ENCODE assay signal across 8 mouse cellular contexts in genomic region chr13:37827996-37828579, GRCm38 (mm10). TPM values are rescaled to one million over a fixed set of nuclear protein-coding genes. Genes with fewer than 3 reads are reported as not detected.
DNase-seq lines count a peak whose midpoint lies in the region; ATAC-seq and TF ChIP-seq lines count a peak whose summit lies in the region.

No protein-coding gene starts in this region.

- no peak for ATAC-seq in heart, embryonic 12.5 days (ENCODE audit: insufficient number of reproducible peaks, low FRiP score)
- ATAC-seq in forebrain, embryonic 16.5 days: no peak
- no peak for ATAC-seq in frontal cortex, adult (ENCODE audit: low TSS enrichment)

- no peaks in the 10 kb centered on the region for H3K27me3 ChIP-seq in heart, embryonic 12.5 days (replicated peaks)
- H3K27me3 ChIP-seq in CH12.LX (replicated peaks): no peaks in the 10 kb centered on the region
- peaks cover 37% of the 10 kb centered on the region for H3K27me3 ChIP-seq in forebrain, embryonic 16.5 days (replicated peaks; ENCODE audit: control insufficient read depth, insufficient read depth, low read length)

- H3K36me3 ChIP-seq in heart, embryonic 12.5 days: no peaks in the 10 kb centered on the region
- no peaks in the 10 kb centered on the region for H3K36me3 ChIP-seq in CH12.LX (replicated peaks in 1 of 2; ENCODE audit: control insufficient read depth in 1 of 2, insufficient read depth in 1 of 2, low read length in 1 of 2)
- no peaks in the 10 kb centered on the region for H3K36me3 ChIP-seq in forebrain, embryonic 16.5 days (ENCODE audit: control insufficient read depth, insufficient read depth)
- H3K36me3 ChIP-seq in macrophage (ENCODE audit: inconsistent target): no peaks in the 10 kb centered on the region

- H3K9ac ChIP-seq in heart, embryonic 12.5 days: peak overlapping the region; percentile 96
- peak overlapping the region; percentile 82 for H3K9ac ChIP-seq in CH12.LX (ENCODE audit: insufficient read depth, low read depth)
- H3K9ac ChIP-seq in forebrain, embryonic 16.5 days (replicated peaks; ENCODE audit: low read depth, low read length): peak overlapping the region; percentile 54; the same call in 1 of the 2 replicates

- dilution Hi-C loops in CH12.LX (cut with MboI; ENCODE audit: extremely low pct_ligation_motif_present, extremely low pct_unique_long_range_greater_than_20kb, low sequenced_read_pairs): no loop called here

- peaks cover 48% of the 10 kb centered on the region for H3K79me2 ChIP-seq in CH12.LX (replicated peaks; ENCODE audit: control insufficient read depth, extremely low read depth, insufficient read depth, poor library complexity, severe bottlenecking)
- H3K79me2 ChIP-seq in macrophage (ENCODE audit: inconsistent target): peaks cover 84% of the 10 kb centered on the region

- TF ChIP-seq POLR2A in CH12.LX (IDR thresholded peaks at IDR 0.05; ENCODE audit: low read depth, low read length): no peak

- TF ChIP-seq RAD21 in CH12.LX (IDR thresholded peaks at IDR 0.05; ENCODE audit: low read depth, low read length): no peak

- no peak for TF ChIP-seq CTCF in CH12.LX (conservative IDR thresholded peaks at IDR 0.05 in 1 of 2, IDR thresholded peaks at IDR 0.05 in 1 of 2; ENCODE audit: low read depth in 2 of 2, low read length in 2 of 2)

- no peak for TF ChIP-seq EP300 in CH12.LX (IDR thresholded peaks at IDR 0.05; ENCODE audit: low read length)

- H3K27ac ChIP-seq in heart, embryonic 12.5 days (ENCODE audit: poor library complexity, severe bottlenecking): peak overlapping the region; percentile 97
- H3K27ac ChIP-seq in CH12.LX (ENCODE audit: insufficient read depth, low read depth) (no peak overlapping the region), macrophage (peak overlapping the region; percentile 36)
- no peak overlapping the region for H3K27ac ChIP-seq in forebrain, embryonic 16.5 days (ENCODE audit: low read length)

- in situ Hi-C loops in CH12.LX (cut with MboI; ENCODE audit: low pct_ligation_motif_present, low pct_unique_long_range_greater_than_20kb, low sequenced_read_pairs): no loop called here

- no peak for DNase-seq in heart, postnatal 36 days
- no peak for DNase-seq in CH12.LX (ENCODE audit: extremely low read depth)
- no peak for DNase-seq in ovary, postnatal 36 days (ENCODE audit: low spot score)
- no peak for DNase-seq in gastrocnemius, postnatal 14 days

- peak overlapping the region; percentile 99 for H3K4me3 ChIP-seq in heart, embryonic 12.5 days
- H3K4me3 ChIP-seq in CH12.LX (replicated peaks in 1 of 3; ENCODE audit: low read depth in 2 of 3, low read length in 2 of 3, poor library complexity in 1 of 3) (peak overlapping the region; percentile 58 to 93 (median 78)), macrophage (ENCODE audit: inconsistent target) (peak overlapping the region; percentile 34)
- H3K4me3 ChIP-seq in forebrain, embryonic 16.5 days (replicated peaks; ENCODE audit: low read length): peak overlapping the region; percentile 62

- peaks cover 53% of the 10 kb centered on the region for H3K4me1 ChIP-seq in heart, embryonic 12.5 days (replicated peaks)
- H3K4me1 ChIP-seq in CH12.LX (ENCODE audit: control insufficient read depth in 1 of 2, insufficient read depth in 2 of 2): peaks cover 11 to 62% of the 10 kb centered on the region in 2 experiments
- H3K4me1 ChIP-seq in forebrain, embryonic 16.5 days (replicated peaks; ENCODE audit: control insufficient read depth, insufficient read depth, low read length): peaks cover 29% of the 10 kb centered on the region

- no peaks in the 10 kb centered on the region for H3K9me3 ChIP-seq in heart, embryonic 12.5 days (replicated peaks)
- H3K9me3 ChIP-seq in CH12.LX (replicated peaks; ENCODE audit: low read length): no peaks in the 10 kb centered on the region
- no peaks in the 10 kb centered on the region for H3K9me3 ChIP-seq in forebrain, embryonic 16.5 days (ENCODE audit: control insufficient read depth, low read length)

- intact Hi-C loops in heart, postnatal 36 days (cut with DNase I): loop anchor here (2.0 to 5.0 kb wide), 4 partner anchors 29 to 361 kb away; no protein-coding TSS in a partner anchor
- intact Hi-C loops in gastrocnemius, postnatal 14 days (cut with DNase I; ENCODE audit: low total_unique reads): no loop called here

- WGBS in heart, embryonic 12.5 days: 11% methylated on average over 13 of the region's 13 CpGs
- 7% methylated on average over 13 of the region's 13 CpGs for WGBS in forebrain, embryonic 16.5 days
- WGBS in macrophage (ENCODE audit: missing documents): 22% methylated on average over 13 of the region's 13 CpGs

- peak overlapping the region; percentile 99 for H3K4me2 ChIP-seq in heart, embryonic 12.5 days
- H3K4me2 ChIP-seq in CH12.LX (ENCODE audit: insufficient read depth, low read depth, poor library complexity, severe bottlenecking): peak overlapping the region; percentile 80
- peak overlapping the region; percentile 99 for H3K4me2 ChIP-seq in forebrain, embryonic 16.5 days (ENCODE audit: low read length)

TF ChIP-seq in CH12.LX, 34 proteins besides CTCF, POLR2A, EP300 and RAD21:
- no peak for TF ChIP-seq MYC (IDR thresholded peaks at IDR 0.05; ENCODE audit: low read depth, low read length)
- TF ChIP-seq ETS1 (conservative IDR thresholded peaks at IDR 0.05; ENCODE audit: low read depth, low read length): 0 out of 2 replicates have a peak, but pooled peaks have one; percentile 11
- TF ChIP-seq HCFC1 (IDR thresholded peaks at IDR 0.05; ENCODE audit: low read depth, low read length): no peak
- 0 out of 2 replicates have a peak, but pooled peaks have one; percentile 39 for TF ChIP-seq MAZ (IDR thresholded peaks at IDR 0.05; ENCODE audit: low read depth, low read length)
- no peak for TF ChIP-seq NELFE (IDR thresholded peaks at IDR 0.05; ENCODE audit: low read depth, low read length)
- no peak for TF ChIP-seq POLR2AphosphoS2 (IDR thresholded peaks at IDR 0.05; ENCODE audit: low read depth, low read length)
- TF ChIP-seq MEF2A (IDR thresholded peaks at IDR 0.05; ENCODE audit: borderline replicate concordance, low read depth, low read length): no peak
- no peak for TF ChIP-seq PAX5 (IDR thresholded peaks at IDR 0.05; ENCODE audit: low read length)
- no peak for TF ChIP-seq MAX (IDR thresholded peaks at IDR 0.05; ENCODE audit: low read length)
- TF ChIP-seq E2F4 (IDR thresholded peaks at IDR 0.05; ENCODE audit: insufficient replicate concordance, low read depth, low read length): no peak
- TF ChIP-seq SMC3 (IDR thresholded peaks at IDR 0.05; ENCODE audit: low read depth, low read length): no peak
- TF ChIP-seq UBTF (IDR thresholded peaks at IDR 0.05; ENCODE audit: low read depth, low read length): no peak
- TF ChIP-seq BHLHE40 (IDR thresholded peaks at IDR 0.05; ENCODE audit: low read depth, low read length): peak; percentile 12; the same call in 1 of the 2 replicates
- TF ChIP-seq JUND (conservative IDR thresholded peaks at IDR 0.05; ENCODE audit: low read depth, low read length): no peak
- TF ChIP-seq NRF1 (IDR thresholded peaks at IDR 0.05; ENCODE audit: low read depth, low read length): no peak
- no peak for TF ChIP-seq KAT2A (IDR thresholded peaks at IDR 0.05; ENCODE audit: insufficient replicate concordance, low read length)
- TF ChIP-seq USF1 (IDR thresholded peaks at IDR 0.05; ENCODE audit: low read depth, low read length): no peak
- no peak for TF ChIP-seq IRF4 (IDR thresholded peaks at IDR 0.05; ENCODE audit: low read depth, low read length)
- TF ChIP-seq CHD2 (IDR thresholded peaks at IDR 0.05; ENCODE audit: low read length): no peak
- TF ChIP-seq GABPA (IDR thresholded peaks at IDR 0.05; ENCODE audit: insufficient replicate concordance, low read depth, low read length): no peak
- no peak for TF ChIP-seq USF2 (conservative IDR thresholded peaks at IDR 0.05; ENCODE audit: low read depth, low read length)
- TF ChIP-seq RCOR1 (conservative IDR thresholded peaks at IDR 0.05; ENCODE audit: low read depth, low read length): no peak
- TF ChIP-seq ELF1 (IDR thresholded peaks at IDR 0.05; ENCODE audit: low read depth, low read length): peak; percentile 61; the same call in 1 of the 2 replicates
- peak; percentile 18; the same call in 1 of the 2 replicates for TF ChIP-seq SIN3A (IDR thresholded peaks at IDR 0.05; ENCODE audit: low read length)
- no peak for TF ChIP-seq ZC3H11A (IDR thresholded peaks at IDR 0.05; ENCODE audit: low read depth, low read length)
- no peak for TF ChIP-seq ZMIZ1 (IDR thresholded peaks at IDR 0.05; ENCODE audit: low read depth, low read length)
- no peak for TF ChIP-seq CHD1 (IDR thresholded peaks at IDR 0.05; ENCODE audit: low read depth, low read length)
- no peak for TF ChIP-seq ZNF384 (IDR thresholded peaks at IDR 0.05; ENCODE audit: low read depth, low read length)
- TF ChIP-seq ZKSCAN1 (IDR thresholded peaks at IDR 0.05; ENCODE audit: borderline replicate concordance, low read depth, low read length): no peak
- TF ChIP-seq TBP (conservative IDR thresholded peaks at IDR 0.05; ENCODE audit: low read depth, low read length): no peak
- no peak for TF ChIP-seq MAFK (IDR thresholded peaks at IDR 0.05; ENCODE audit: insufficient replicate concordance, low read length)
- no peak for TF ChIP-seq TCF12 (IDR thresholded peaks at IDR 0.05; ENCODE audit: low read depth, low read length)

RNA-seq across cellular contexts. Expression of gene Rreb1, which starts 49.9 kb away (rescaled TPM):
- 15.0 and 17.1 TPM in 2 replicates for polyA plus RNA-seq in heart, embryonic 12.5 days (2016; fragmentation: Nextera tagmentation; extraction: Ambion mirVana)
- 10 to 100 TPM; 41.7 to 51.5 TPM for total RNA-seq in heart, postnatal 36 days (2021)
- 5.3 TPM in 2 replicates for total RNA-seq in CH12.LX (2012; rRNA removed)
- 1.0 and 1.4 TPM in 2 replicates for total RNA-seq in CH12.LX (2014; rRNA removed)
- 7.4 and 10.2 TPM in 2 replicates for polyA plus RNA-seq in CH12.LX (2012; ENCODE audit: insufficient read length, low read depth)
- polyA plus RNA-seq in forebrain, embryonic 16.5 days (2015; fragmentation: Nextera tagmentation; extraction: Ambion mirVana): 1.3 and 2.1 TPM in 2 replicates
- total RNA-seq in macrophage (2018; cell fraction: chromatin; rRNA removed): 100 to 1,000 TPM in 24 of 26 experiments, 10 to 100 TPM in 2; 86.7 to 355 (median 269) TPM
- 100 to 1,000 TPM in 6 of 26 experiments, 10 to 100 TPM in 20; 23.4 to 123 (median 78.1) TPM for total RNA-seq in macrophage (2018; cell fraction: cytosol; rRNA removed)
- 100 to 1,000 TPM in 21 of 26 experiments, 10 to 100 TPM in 5; 66.6 to 270 (median 170) TPM for total RNA-seq in macrophage (2018; cell fraction: nucleus; rRNA removed)
- polyA plus RNA-seq in macrophage (2018): 32.3 to 46.4 TPM (median 42.2 TPM) in 3 replicates
- 10 to 100 TPM; 26.2 to 32.9 TPM for total RNA-seq in gastrocnemius, postnatal 14 days (2021)

Comparison
In these comparisons a context has a peak if more than half of its experiments do, and no peak if none do; other contexts are left out.
1. H3K27ac ChIP-seq: peak in heart, embryonic 12.5 days (single experiment) and macrophage (single experiment); none in CH12.LX (single experiment) and forebrain, embryonic 16.5 days (single experiment).
2. H3K4me3 ChIP-seq: peak in every context shown above with its lines; median percentile 99 in heart, embryonic 12.5 days; 78 in CH12.LX; 62 in forebrain, embryonic 16.5 days; 34 in macrophage.
3. Peak in every context shown above with its lines, with median percentiles within 50 percentile points of each other: H3K4me2 ChIP-seq and H3K9ac ChIP-seq.